Comparison of ENCODE assay signal across 8 mouse cellular contexts in genomic region chr3:63963421-63964099, GRCm38 (mm10). TPM values are rescaled to one million over a fixed set of nuclear protein-coding genes. Genes with fewer than 3 reads are reported as not detected.
DNase-seq lines count a peak whose midpoint lies in the region; ATAC-seq and TF ChIP-seq lines count a peak whose summit lies in the region.

No protein-coding gene starts in this region.

- TF ChIP-seq CTCF in gastrocnemius, adult 2 months (IDR thresholded peaks at IDR 0.05), result no peak
- no peak for TF ChIP-seq CTCF in G1E (IDR thresholded peaks at IDR 0.05; ENCODE audit: low read depth, low read length)
- no peak for TF ChIP-seq CTCF in lung, postnatal 0 days (IDR thresholded peaks at IDR 0.05)

- H3K4me3 ChIP-seq in gastrocnemius, adult 2 months, result peak overlapping the region; percentile 98
- peak overlapping the region; percentile 96 for H3K4me3 ChIP-seq in G1E (ENCODE audit: low read depth, low read length)
- H3K4me3 ChIP-seq in forebrain, embryonic 10.5 days, result peak overlapping the region; percentile 94
- peak overlapping the region; percentile 76 for H3K4me3 ChIP-seq in lung, postnatal 0 days (ENCODE audit: low read depth, low read length)
- H3K4me3 ChIP-seq in stomach, embryonic 14.5 days (ENCODE audit: low read depth, low read length), result peak overlapping the region; percentile 90

- H3K4me1 ChIP-seq in G1E (ENCODE audit: insufficient read depth, low read depth, low read length), result peaks cover 22% of the 10 kb centered on the region
- H3K4me1 ChIP-seq in forebrain, embryonic 10.5 days, result peaks cover 34% of the 10 kb centered on the region
- peaks cover 8% of the 10 kb centered on the region; the same call in 1 of the 2 replicates for H3K4me1 ChIP-seq in lung, postnatal 0 days (ENCODE audit: insufficient read depth, low read depth, low read length)
- peaks cover 8% of the 10 kb centered on the region; the same call in 1 of the 2 replicates for H3K4me1 ChIP-seq in stomach, embryonic 14.5 days (ENCODE audit: control insufficient read depth, insufficient read depth, low read length)

- H3K9ac ChIP-seq in lung, postnatal 0 days (replicated peaks; ENCODE audit: low read depth), result peak overlapping the region; percentile 84
- H3K9ac ChIP-seq in stomach, embryonic 14.5 days (replicated peaks; ENCODE audit: low read depth, low read length), result peak overlapping the region; percentile 73

- no peak for TF ChIP-seq EP300 in lung, postnatal 0 days (IDR thresholded peaks at IDR 0.05)

- H3K9me3 ChIP-seq in G1E (replicated peaks), result no peaks in the 10 kb centered on the region
- H3K9me3 ChIP-seq in forebrain, embryonic 10.5 days, result no peaks in the 10 kb centered on the region
- H3K9me3 ChIP-seq in lung, postnatal 0 days (ENCODE audit: low read length), result no peaks in the 10 kb centered on the region
- no peaks in the 10 kb centered on the region for H3K9me3 ChIP-seq in stomach, embryonic 14.5 days (ENCODE audit: control insufficient read depth, low read depth, low read length)

- intact Hi-C loops in gastrocnemius, adult 2 months (cut with DNase I), result loop anchor here (5.0 kb wide), 1 partner anchor 36 kb away; the partner anchor contains the start of gene E130311K13Rik

- DNase-seq in gastrocnemius, adult 2 months, result no peak
- no peak for DNase-seq in gastrocnemius, adult 8-10 months (ENCODE audit: low spot score in 2 of 2)
- no peak for DNase-seq in G1E (ENCODE audit: low spot score)
- no peak for DNase-seq in forebrain, embryonic 10.5 days (ENCODE audit: extremely low spot score, low spot score)
- peak; percentile 49 for DNase-seq in kidney, adult 18-20 months
- peak; percentile 26 for DNase-seq in lung, postnatal 0 days (ENCODE audit: low spot score)
- no peak for DNase-seq in urinary bladder, postnatal 36 days (ENCODE audit: low spot score in 2 of 2)

- H3K27ac ChIP-seq in gastrocnemius, adult 2 months, result peak overlapping the region; percentile 98
- peak overlapping the region; percentile 88 for H3K27ac ChIP-seq in forebrain, embryonic 10.5 days
- H3K27ac ChIP-seq in lung, postnatal 0 days (ENCODE audit: low read length), result peak overlapping the region; percentile 90
- H3K27ac ChIP-seq in stomach, embryonic 14.5 days (ENCODE audit: low read length), result no peak overlapping the region

- no peak for ATAC-seq in G1E (ENCODE audit: extremely low read depth, insufficient number of reproducible peaks, low FRiP score, poor library complexity, severe bottlenecking)
- ATAC-seq in lung, postnatal 0 days, result no peak
- ATAC-seq in stomach, embryonic 14.5 days (ENCODE audit: insufficient number of reproducible peaks, insufficient read depth, low FRiP score, low read depth), result no peak

- H3K4me2 ChIP-seq in lung, postnatal 0 days (replicated peaks; ENCODE audit: low read depth, low read length), result peak overlapping the region; percentile 94
- H3K4me2 ChIP-seq in stomach, embryonic 14.5 days (replicated peaks; ENCODE audit: low read depth, low read length), result peak overlapping the region; percentile 55

- no peaks in the 10 kb centered on the region for H3K27me3 ChIP-seq in G1E (ENCODE audit: insufficient read depth, low read length)
- H3K27me3 ChIP-seq in forebrain, embryonic 10.5 days (ENCODE audit: poor library complexity, severe bottlenecking), result peaks cover 13% of the 10 kb centered on the region
- H3K27me3 ChIP-seq in lung, postnatal 0 days (replicated peaks; ENCODE audit: insufficient read depth, low read length), result no peaks in the 10 kb centered on the region
- H3K27me3 ChIP-seq in stomach, embryonic 14.5 days (ENCODE audit: control insufficient read depth, insufficient read depth, low read length), result no peaks in the 10 kb centered on the region

- 12% methylated on average over 25 of the region's 25 CpGs for WGBS in forebrain, embryonic 10.5 days
- WGBS in lung, postnatal 0 days, result 4% methylated on average over 25 of the region's 25 CpGs
- 5% methylated on average over 25 of the region's 25 CpGs for WGBS in stomach, embryonic 14.5 days

- H3K36me3 ChIP-seq in G1E (replicated peaks), result peaks cover 10% of the 10 kb centered on the region
- no peaks in the 10 kb centered on the region for H3K36me3 ChIP-seq in forebrain, embryonic 10.5 days (replicated peaks)
- H3K36me3 ChIP-seq in lung, postnatal 0 days (ENCODE audit: insufficient read depth, low read length), result no peaks in the 10 kb centered on the region
- H3K36me3 ChIP-seq in stomach, embryonic 14.5 days (ENCODE audit: control insufficient read depth, insufficient read depth, low read length), result no peaks in the 10 kb centered on the region

RNA-seq across cellular contexts. Expression of gene Slc33a1, which starts 1.0 kb away (rescaled TPM):
- 1 to 10 TPM; 5.1 to 6.7 TPM for total RNA-seq in gastrocnemius, adult 2 months (2021)
- 1 to 10 TPM; 4.4 to 6.1 (median 5.0) TPM for total RNA-seq in gastrocnemius, adult 8-10 months (2022)
- total RNA-seq in G1E (2014; fragmentation: Nextera tagmentation) (24.5 and 27.5 TPM in 2 replicates), G1E (2017) (24.1 and 26.5 TPM in 2 replicates)
- polyA plus RNA-seq in G1E (2012), result 15.3 and 16.4 TPM in 2 replicates
- polyA plus RNA-seq in forebrain, embryonic 10.5 days (2016; fragmentation: Nextera tagmentation; extraction: Ambion mirVana), result 12.9 and 13.2 TPM in 2 replicates
- 16.2 and 16.5 TPM in 2 replicates for polyA plus RNA-seq in lung, postnatal 0 days (2015; fragmentation: Nextera tagmentation; extraction: Ambion mirVana)
- polyA plus RNA-seq in stomach, embryonic 14.5 days (2014; fragmentation: Nextera tagmentation; extraction: Ambion mirVana), result 15.3 and 19.4 TPM in 2 replicates

RNA-seq across cellular contexts. Expression of gene Gmps, which starts 12.3 kb away (rescaled TPM):
- 10 to 100 TPM; 16.4 to 19.8 TPM for total RNA-seq in gastrocnemius, adult 2 months (2021)
- 10 to 100 TPM; 16.6 to 18.4 (median 17.9) TPM for total RNA-seq in gastrocnemius, adult 8-10 months (2022)
- total RNA-seq in G1E (2014; fragmentation: Nextera tagmentation) (67.0 and 83.8 TPM in 2 replicates), G1E (2017) (59.8 and 66.6 TPM in 2 replicates)
- 3.6 and 4.4 TPM in 2 replicates for polyA plus RNA-seq in G1E (2012)
- polyA plus RNA-seq in forebrain, embryonic 10.5 days (2016; fragmentation: Nextera tagmentation; extraction: Ambion mirVana), result 83.0 and 86.4 TPM in 2 replicates
- 14.1 and 14.2 TPM in 2 replicates for polyA plus RNA-seq in lung, postnatal 0 days (2015; fragmentation: Nextera tagmentation; extraction: Ambion mirVana)
- polyA plus RNA-seq in stomach, embryonic 14.5 days (2014; fragmentation: Nextera tagmentation; extraction: Ambion mirVana), result 51.8 and 53.0 TPM in 2 replicates

RNA-seq across cellular contexts. Expression of gene E130311K13Rik, which starts 34.3 kb away (rescaled TPM):
- total RNA-seq in gastrocnemius, adult 2 months (2021), result 1 to 10 TPM; 5.9 to 6.4 TPM
- 1 to 10 TPM; 5.4 to 8.8 (median 7.4) TPM for total RNA-seq in gastrocnemius, adult 8-10 months (2022)
- 8.0 and 9.2 TPM in 2 replicates for total RNA-seq in G1E (2014; fragmentation: Nextera tagmentation)
- 17.5 and 20.4 TPM in 2 replicates for total RNA-seq in G1E (2017)
- polyA plus RNA-seq in G1E (2012), result 4.6 TPM in 2 replicates
- polyA plus RNA-seq in forebrain, embryonic 10.5 days (2016; fragmentation: Nextera tagmentation; extraction: Ambion mirVana), result 2.7 and 3.0 TPM in 2 replicates
- polyA plus RNA-seq in lung, postnatal 0 days (2015; fragmentation: Nextera tagmentation; extraction: Ambion mirVana), result 6.4 and 6.6 TPM in 2 replicates
- polyA plus RNA-seq in stomach, embryonic 14.5 days (2014; fragmentation: Nextera tagmentation; extraction: Ambion mirVana), result 4.6 and 6.8 TPM in 2 replicates

Comparison
In these comparisons a context has a peak if more than half of its experiments do, and no peak if none do; other contexts are left out.
1. DNase-seq: peak in kidney, adult 18-20 months (single experiment) and lung, postnatal 0 days (single experiment); none in gastrocnemius, adult 2 months (single experiment), gastrocnemius, adult 8-10 months (0 of 2), G1E (single experiment), forebrain, embryonic 10.5 days (single experiment) and urinary bladder, postnatal 36 days (0 of 2).
2. Peak in every context shown above with its lines, with median percentiles within 50 percentile points of each other: H3K4me3 ChIP-seq.